Mouse (Mus musculus) myocyte (in vitro differentiated cells): ENCODE results near the gene C530008M17Rik.

Experiments
- MAX ChIP-seq: IDR thresholded peaks from one replicate; pipeline ENCODE4 v1.6.1; 2011; ENCODE audit warnings: low read depth, mild to moderate bottlenecking, control low read depth
- MYOG ChIP-seq, 3 experiments: IDR thresholded peaks; one replicate each; pipeline ENCODE4 v1.6.1; 2011; ENCODE audit warnings: control low read depth in 2 of 3, low read depth in 2 of 3, mild to moderate bottlenecking in 2 of 3; ENCODE audit not compliant: insufficient read length in 2 of 3, control insufficient read depth in 1 of 3, insufficient read depth in 1 of 3
- POLR2A ChIP-seq: IDR thresholded peaks from one replicate; pipeline ENCODE4 v1.6.1; 2011; ENCODE audit warnings: low read depth, mild to moderate bottlenecking, control low read depth, moderate library complexity; ENCODE audit not compliant: insufficient read length
- POLR2AphosphoS2 ChIP-seq: IDR thresholded peaks from one replicate; pipeline ENCODE4 v1.6.1; 2011; ENCODE audit warnings: low read depth, control low read depth; ENCODE audit not compliant: insufficient read length
- REST ChIP-seq: IDR thresholded peaks from one replicate; pipeline ENCODE4 v1.6.1; 2011; ENCODE audit warnings: mild to moderate bottlenecking, control low read depth, moderate library complexity; ENCODE audit not compliant: insufficient read depth, insufficient read length
- TCF12 ChIP-seq: IDR thresholded peaks from one replicate; pipeline ENCODE4 v1.6.1; 2011; ENCODE audit warnings: mild to moderate bottlenecking, control low read depth; ENCODE audit not compliant: poor library complexity, insufficient read depth, severe bottlenecking
- USF1 ChIP-seq: IDR thresholded peaks from one replicate; pipeline ENCODE4 v1.6.1; 2011; ENCODE audit warnings: low read depth, mild to moderate bottlenecking, control low read depth, moderate library complexity

GRCm38 (mm10) chr5:76816748-76817147 is 160.4 kb downstream of the C530008M17Rik start:
- TF ChIP-seq POLR2A = no peak
- TF ChIP-seq MYOG (IDR thresholded peaks at IDR 0.05; ENCODE audit: control insufficient read depth in 1 of 3, insufficient read depth in 1 of 3, insufficient read length in 2 of 3, low read depth in 2 of 3) = no peak
- no peak for TF ChIP-seq POLR2AphosphoS2
- TF ChIP-seq MAX = no peak
- TF ChIP-seq USF1 = no peak
- TF ChIP-seq TCF12 = no peak
- TF ChIP-seq REST = no peak
